Mouse (Mus musculus) thymus, adult 2 months (tissue): ENCODE data around the gene Gm20388.
"Not testable (repeated sequence)": the region's sequence is repeated elsewhere in the genome, so short reads cannot be mapped to it uniquely, and the experiment has no call there.

Experiments
- CTCF ChIP-seq: fragments of 200-500 bp; IDR thresholded peaks from 2 replicates; pipeline ENCODE4 v1.5.1; 2012; ENCODE audit warnings: mild to moderate bottlenecking, control low read depth, low read length, moderate library complexity, borderline replicate concordance; ENCODE audit not compliant: control insufficient read depth, poor library complexity, insufficient read depth; ENCODE audit errors: extremely low read depth
- POLR2A ChIP-seq: fragments of 200-500 bp; IDR thresholded peaks from 2 replicates; pipeline ENCODE4 v1.6.1; 2012; ENCODE audit warnings: mild to moderate bottlenecking, low read length, control low read depth, moderate library complexity; ENCODE audit not compliant: control insufficient read depth, poor library complexity, insufficient read depth; ENCODE audit errors: extremely low read depth

- TF ChIP-seq CTCF, POLR2A: not testable (repeated sequence)
Measured at GRCm38 (mm10) chr8:123230326-123230725, 3319.7 kb downstream of the Gm20388 start.
